Mouse (Mus musculus) urinary bladder, postnatal 25 days (tissue): ENCODE results near the gene Gosr2.

Source experiments
- DNase-seq: peaks from one replicate; pipeline ENCODE4 v3.0.0; 2022; ENCODE audit warnings: low spot score

Gosr2 gene

DNA sequence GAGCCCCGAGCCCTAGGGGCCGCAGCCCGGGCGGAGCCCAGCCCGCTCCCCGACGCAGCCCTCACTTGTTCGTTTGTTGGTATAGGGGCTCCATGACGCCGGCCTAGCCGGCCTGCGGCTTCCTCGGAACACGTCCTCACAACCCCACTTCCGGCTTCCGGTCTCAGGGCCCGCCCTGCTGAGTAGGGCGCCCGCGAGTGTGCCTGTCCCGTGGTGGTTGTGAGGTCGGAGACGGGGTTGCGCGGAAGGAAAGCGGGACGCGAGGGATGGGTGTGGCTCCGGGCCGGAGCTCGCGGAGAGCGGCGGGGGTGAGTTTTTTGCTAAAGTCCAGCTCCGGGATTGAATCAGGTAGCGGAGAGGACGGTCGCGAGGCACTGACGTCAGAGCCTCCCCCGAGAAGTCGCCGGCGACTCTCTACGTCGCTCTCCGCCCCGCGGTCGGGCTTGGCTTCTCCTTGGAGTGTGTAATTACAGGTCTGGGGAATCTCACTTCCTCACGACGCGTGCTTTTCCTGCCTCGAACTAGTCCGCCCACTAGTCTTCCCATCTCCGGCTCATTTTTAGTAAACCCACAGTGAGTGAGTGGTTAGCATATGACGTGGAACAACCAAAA is at the start of gene Gosr2:
Gosr2 (minus strand) TSS at position 334 of the 612 bp plus-strand sequence.
- peak; percentile 85 for DNase-seq

DNA sequence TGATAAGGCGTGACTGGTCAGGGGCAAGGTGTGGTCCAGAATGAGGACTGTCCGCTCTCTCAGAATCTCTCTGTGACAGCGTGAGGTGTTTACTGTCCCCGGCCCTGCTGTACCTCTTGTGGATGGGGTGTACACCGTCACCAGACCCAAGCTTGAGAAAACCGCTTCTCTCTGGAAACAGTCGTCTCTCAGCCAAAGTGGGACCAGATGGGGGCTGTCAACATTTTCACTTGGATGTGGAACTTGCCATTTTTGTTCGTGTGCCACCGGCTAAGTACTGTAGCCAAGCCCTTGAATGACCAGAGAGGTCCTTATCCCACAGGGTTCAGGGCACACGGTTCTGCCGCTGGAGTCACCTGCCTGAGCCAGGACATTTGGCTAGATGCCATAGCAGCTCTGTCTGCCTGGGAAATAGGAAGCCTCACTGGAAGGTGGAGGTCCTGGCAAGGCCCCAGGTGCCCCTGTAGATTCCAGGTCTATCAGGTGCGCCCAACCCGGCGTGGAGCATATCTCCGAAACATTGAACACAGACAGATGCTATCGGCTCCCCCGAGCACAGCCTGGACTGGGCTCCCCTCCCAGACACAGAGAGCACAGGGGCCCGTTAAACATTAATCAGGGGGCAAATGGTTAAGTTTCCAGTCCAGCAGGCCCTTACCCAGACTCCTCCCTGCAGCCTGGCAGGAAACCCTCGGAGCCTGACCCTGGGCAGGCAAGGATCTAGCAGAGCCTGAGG is 37.5 kb upstream of the Gosr2 start:
- DNase-seq, result no peak

DNA sequence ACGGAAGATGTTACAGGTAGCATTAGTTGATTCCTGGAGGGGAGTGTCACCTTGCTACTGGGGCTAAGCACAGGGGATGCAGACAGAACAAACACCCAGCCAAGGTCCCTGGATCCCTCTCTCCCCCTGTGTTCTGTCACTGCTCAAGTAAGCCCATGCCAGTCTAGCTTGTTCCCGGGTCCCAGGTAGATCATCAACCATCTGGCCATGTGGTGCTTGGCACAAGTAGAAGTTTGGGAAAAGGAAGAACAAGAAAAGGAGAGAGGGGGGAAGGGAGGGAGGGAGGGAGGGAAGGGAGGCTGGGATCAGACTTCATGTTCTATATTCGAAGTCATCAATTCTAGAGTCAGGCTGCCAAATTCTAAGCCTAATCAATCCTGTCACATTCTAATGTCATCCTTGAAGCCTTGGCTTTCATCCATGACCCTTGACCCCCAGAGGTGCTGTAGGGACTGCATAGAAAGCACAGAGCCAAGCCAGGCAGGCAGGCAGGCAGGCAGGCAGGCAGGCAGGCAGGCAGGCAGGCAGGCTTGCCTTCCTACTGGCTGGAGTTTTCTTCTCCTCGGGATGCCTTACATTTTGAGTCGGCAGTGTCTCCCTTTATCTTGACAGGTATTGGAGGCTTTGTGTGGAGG is 36.8 kb upstream of the Gosr2 start:
- DNase-seq, result no peak

DNA sequence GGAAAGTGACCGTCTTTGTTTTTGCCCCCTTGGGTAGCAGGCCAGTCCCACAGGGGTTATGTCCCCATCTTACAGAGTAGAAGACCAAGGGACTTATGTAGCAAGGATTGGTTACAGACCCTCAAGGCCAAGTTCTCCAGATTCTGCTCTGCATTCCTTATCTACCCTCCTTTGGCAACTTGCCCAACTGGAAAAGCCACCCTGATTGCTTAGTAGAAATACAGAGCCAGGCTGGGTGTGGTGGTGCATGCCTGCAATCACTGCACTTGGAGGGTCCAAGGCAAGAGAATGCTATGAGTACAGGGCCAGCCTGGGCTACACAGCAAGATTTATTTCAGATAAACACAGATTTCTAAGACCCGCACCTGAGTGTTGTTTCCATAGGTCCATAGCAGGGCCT is 36.3 kb upstream of the Gosr2 start:
- DNase-seq, result no peak

DNA sequence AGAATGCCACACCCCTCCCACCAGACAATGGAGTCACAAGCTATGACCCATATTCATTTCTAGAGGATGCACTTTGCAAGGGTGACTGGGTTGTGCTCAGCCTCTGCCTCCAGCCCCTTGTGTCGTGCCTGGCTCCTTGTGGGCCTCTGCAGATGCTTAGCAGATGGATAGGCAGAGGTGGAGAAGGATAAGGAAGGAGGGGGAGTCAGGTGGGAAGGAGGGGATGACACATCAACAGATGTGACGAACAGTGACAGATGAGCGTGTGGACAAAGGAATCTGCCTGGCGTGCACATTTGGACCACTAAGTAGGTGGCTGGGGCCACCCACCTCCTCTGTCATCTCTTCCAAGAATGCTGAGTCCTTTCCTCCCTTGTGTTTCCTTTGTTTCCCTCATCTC is 35.4 kb upstream of the Gosr2 start:
- no peak for DNase-seq

DNA sequence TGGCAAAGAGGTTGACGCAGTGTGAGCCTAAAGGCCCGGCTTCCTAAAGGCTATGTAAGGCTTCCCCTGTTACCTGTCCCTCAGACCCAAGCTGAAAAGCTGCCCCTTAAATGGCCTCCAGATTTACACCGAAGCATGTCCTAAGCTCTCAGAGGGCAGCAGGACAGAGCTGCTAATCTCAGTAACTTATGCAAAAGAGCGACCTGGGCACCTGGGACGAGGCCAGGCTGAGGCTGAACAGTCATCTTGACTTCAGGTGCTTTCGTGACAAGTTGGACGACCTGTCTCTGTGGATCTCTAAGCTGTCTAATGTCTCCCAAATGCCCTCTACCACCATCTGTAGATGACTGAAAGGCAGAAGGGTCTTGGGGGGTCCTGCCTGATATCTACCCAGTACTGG is 34.6 kb upstream of the Gosr2 start:
- DNase-seq, result no peak

DNA sequence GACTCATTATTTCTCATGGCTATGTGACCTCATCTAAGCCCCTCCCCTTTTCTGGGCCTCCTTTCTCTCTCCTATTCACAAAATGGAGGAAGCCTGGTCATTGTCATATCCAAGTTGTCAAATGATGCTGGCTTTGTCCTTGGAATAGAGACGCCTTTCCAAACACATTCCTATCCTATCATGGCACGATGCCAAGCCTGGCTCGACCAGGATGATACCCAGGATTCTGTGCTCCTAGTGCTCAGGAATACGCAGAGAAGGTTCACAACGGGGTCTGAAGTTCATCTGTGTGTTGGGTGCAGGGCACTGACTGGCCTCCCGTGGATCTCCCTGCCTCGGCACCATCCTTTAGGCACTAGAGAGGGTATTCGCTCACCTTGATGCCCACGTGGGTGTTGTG is 33.9 kb upstream of the Gosr2 start:
- DNase-seq, result no peak

DNA sequence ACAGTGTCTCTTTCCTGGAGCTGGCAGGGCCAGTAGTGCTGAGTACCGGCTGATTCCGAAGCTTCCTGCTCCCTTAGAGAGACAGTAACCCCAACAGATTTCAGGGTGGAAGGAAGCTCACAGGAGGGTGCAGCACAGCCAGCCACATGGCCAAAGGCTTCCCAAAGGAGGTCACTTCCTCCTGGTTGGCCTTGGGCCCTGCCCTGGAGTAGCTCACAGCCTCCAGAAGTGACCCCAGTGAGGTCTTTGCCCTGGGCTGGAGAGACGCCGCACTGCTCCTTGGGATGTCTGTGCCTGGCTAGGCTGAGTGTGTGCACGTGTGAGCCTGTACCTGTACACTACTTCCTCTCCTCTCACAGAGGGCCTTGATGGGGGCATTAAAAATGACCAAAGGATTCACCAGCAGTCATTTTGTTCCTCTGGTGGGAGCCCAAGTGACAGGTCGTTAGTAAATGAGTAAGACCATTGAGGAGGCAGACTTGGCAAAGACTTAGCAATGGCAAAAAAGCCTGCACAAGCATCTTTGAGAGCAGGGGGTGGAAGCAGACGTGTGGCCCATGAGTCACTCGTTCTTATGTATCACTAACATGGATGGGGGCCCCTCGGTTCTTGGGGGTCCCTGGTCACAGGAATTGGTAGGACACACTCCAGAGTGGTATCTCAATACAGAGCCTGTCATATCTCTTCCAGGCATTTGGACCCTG is 31.7 kb upstream of the Gosr2 start:
- DNase-seq, result no peak

DNA sequence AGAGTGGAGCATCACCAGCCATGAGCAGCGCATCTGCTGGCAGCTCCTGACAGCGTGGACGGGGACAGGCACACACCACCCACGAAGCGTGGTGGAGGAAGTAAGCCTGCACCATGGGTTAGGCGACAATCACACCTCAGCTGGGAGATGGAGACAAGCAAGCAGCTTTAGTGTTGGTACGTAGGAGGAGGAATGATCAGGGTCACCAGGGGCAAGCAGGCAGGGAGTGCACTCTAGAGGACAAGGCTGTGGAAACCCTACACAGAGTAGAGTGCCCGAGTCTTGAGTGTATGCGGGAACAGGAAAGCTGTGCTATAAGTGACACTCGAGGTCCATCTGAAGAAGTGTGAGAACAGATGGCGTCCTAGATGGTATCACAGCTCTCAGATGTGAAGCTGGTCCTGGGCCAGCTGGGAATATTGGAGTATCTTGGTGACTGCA is 26.7 kb upstream of the Gosr2 start:
- no peak for DNase-seq

DNA sequence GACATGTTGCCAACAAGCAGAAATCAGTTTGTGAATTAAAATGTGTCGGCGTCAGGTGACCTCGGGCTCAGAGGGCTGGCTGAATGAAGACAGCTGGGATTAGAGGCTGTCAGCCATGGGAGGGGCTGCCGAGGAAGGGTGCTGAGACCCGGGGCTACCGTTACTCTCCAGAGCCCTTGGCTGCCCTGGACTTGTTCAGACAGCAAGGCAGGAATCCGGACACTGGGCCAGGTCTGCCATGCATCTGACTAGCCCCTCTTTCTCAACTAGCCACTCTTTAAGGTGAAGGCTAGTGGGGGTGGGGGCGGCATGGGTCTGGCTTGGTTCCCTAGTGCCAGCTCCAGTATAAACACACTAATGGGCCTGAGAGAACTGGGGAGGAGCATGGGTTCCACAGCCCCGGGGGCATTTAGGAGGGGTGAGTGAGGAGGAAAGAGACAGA is 24.4 kb upstream of the Gosr2 start:
- DNase-seq, result no peak

DNA sequence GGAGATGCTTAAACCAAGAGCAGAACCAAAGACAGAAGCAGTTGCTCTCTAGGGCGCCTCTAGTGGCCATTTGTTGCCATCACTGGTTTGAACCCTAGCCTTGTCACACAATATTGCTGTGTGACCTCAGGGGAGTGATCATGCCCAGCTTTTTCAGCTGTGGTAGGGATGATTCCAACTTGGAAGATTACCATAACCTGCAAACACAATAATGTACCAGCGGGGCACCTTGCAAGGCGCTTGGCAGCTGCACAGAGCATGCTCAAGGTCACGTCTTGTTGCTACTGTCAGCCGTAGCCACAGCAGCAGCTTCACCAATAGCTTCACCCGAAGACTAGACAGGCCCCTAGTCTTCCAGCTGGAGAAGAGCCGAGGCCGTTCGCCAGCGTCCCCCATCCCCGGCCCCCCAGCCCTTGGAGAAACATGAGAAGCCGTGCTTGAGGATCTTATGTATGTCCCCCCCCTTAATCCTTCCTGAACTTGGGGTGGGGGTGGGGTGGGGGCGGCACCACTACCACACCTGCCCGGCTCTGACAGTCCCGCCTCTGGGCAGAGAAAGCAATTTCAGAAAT is 23.9 kb upstream of the Gosr2 start:
- DNase-seq, result no peak

DNA sequence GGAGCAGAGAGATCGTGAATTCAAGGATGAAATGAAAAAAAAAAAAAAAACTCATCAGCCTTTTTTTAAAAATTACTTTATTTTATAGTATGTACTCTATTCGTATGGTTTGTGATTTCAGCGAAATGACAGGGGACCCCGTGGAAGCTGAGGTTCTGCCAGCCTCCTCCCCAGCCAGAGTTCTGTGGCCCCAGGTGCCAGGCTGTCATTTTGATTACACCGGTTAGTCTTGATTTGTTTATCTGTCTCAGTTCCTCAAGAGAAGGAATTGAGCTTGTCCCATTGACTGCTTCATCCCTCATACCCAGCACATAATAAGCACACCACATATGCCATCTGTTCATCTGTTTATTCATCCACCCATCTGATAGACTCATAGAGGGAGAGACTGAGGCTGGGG is 21.7 kb upstream of the Gosr2 start:
- no peak for DNase-seq

DNA sequence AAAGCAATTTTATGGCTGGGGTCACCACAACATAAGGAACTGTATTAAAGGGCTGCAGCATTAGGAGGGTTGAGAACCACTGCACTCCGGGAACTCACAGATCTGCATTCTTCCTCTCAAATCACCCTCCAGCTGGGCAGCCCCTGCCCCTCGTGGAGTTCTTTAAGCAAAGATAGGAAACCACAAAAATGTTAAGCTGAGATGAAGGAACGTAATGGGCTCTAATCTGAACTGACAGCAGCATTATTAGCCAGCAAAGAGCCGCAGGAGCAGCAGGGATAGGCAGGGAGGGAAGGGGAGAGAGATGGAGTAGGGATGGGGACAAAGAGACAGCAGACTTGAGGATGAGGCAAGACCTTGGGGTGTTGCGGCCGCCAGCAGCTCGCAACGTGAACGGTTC is 19.3 kb upstream of the Gosr2 start:
- DNase-seq, result no peak

DNA sequence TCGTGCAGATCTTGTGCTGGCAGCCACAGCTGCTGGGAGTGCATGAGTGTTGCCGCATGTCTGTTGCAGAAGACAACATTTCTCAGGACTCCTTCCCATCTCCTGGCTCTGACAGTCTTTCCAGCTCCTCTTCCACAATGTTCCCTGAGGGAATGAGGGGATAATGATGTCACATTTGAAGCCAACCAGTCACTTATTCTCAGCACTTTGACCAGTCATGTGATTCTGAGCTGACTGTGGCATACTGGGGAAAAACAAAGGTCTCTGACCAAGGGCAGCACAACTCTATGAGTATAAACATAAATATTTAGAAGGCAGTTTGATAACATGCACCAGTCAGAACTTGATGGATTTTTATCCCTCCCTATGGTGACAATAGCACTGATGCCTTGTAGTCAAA is 16.4 kb upstream of the Gosr2 start:
- DNase-seq, result no peak

DNA sequence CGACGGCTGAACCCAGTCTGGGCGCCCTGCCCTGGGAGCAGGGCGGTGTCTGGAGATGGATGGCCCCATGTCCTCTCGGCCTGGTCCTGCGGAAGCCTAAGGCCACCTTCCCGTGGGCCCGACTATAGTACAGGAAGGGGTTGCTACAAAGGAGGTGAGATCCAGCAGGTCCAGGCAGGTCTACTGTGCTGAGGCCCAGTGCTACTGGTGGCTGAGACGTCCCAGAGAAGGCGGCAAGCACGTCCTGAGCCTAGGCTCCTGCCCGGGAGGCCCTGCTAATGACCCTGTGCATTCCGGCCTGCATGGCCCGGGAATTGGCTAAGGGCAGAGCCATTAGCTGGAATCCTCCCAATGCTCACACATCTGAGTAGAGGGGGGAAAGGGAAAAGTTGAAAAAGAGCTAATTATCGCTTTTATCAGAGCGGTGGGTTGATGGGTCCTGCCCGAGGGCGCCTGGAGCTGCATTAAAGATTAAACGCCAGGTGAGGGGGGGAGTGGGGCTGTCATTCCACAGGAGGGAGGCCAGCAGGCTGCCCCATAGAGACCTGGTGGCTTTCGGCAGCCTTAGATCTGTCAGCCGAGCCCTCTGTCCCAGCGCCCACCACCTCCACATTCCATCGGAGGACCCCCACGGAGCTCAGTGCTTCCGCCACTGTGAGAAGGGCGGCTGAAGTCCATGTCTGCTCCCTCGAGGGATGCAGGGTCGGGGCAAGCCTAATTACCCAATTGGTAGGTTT is 14.3 kb upstream of the Gosr2 start:
- DNase-seq, result no peak

DNA sequence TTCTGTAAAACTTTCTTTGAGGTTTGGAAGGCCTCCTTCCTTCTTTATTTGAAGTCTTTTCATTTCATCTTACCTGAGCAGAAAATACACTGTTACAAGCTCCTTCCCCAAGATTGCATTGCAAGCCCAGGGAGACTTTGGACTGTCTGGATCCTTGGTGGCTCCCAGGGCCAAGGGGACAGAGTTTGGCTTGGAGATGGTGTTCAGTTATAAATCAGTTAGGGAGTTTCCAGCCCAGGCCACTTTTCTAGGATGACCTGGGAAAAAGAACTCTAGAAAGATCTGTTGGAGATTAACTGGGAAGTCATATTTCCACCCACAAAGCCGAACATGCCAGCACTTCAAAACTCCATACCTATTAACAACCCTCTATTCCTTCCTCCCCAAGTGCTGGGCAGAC is 12.3 kb upstream of the Gosr2 start:
- DNase-seq, result no peak

DNA sequence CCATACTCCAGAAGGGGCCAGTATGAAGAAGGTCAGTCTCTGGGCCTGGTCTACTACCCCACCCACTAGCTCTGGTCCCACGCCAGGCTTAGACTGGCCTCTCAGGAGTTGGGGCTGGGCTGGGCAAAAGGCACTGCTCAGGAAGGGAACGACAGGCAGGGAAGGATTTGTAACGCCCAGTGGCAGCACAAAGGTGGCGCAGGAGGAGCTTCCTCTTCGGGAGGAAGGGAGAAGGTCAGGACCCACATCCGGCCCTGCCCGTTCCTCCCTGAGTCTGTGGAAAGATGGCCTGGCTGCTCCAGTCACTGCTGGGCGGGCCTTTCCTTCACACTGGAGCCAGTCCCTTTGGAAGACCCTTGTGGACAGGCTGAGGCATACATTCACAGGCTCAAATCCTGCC is 9.3 kb upstream of the Gosr2 start:
- no peak for DNase-seq

DNA sequence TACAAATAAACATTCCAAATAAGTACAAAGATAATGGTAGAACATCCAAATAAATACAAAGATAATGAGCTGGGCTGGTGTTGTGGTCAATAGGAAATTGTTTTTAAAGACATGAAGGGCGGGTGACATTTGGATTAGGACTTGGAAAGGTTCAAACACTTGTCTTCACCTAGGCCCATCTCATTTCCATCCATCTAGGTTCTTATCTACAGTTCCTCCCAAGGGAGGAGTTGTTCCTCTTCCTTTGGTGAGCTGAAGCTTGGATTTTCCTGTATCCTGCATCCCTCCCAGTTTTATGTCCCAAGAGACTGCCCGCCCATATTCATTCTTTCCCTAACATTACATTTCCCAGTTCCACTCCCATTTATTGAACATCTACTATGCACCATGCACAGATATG is 528 bp upstream of the Gosr2 start:
- DNase-seq, result no peak

DNA sequence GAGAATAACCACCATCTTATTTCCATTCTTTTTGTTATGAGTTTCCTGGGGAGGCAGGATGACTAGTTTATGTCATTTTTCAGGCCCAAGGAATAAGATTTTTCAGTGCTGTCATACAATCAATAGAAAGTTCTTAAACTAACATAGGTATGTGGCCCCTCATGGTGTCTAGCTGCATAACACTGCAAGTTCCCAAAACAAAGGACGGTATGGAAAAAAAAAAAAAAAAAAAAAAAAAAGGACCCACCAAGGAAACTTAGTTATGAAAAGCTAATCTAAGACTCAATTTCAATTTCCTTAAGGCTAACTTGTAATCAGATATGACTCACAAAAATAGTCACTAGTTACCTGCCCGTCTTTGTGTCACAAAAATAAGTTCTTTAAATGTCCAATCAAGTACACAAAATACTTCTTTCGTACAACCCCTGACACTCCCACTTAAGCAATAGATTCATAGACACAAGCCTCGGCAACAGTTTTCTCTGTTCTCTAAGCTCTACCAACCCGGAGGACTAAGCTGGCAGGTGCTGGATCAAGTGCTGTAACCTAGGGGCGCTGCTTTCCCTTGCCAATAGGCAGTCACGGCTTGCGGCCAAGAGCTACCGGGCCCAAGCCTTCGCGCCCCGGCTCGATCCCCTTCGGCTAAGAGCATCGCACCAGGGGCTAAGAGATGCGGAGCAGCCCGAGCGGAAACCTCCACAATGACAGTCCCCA is 690 bp downstream of the Gosr2 start:
- no peak for DNase-seq

DNA sequence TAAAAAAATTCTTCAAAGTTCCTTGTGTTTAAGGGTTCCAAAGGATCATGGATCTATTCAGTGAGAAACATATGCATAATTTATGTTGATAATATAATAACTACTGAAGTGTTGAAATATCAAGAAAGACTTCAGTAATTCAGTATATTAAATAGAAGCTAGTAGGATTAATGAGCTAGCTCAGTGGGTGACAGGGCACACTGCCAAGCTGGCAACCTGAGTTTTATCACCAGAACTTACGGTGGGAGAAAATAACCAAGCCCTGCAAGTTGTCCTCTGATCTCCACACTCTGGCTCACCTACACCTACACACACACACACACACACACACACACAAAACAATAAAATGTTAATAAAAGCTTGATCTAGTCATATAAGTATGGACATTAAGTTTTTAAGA is 4.5 kb downstream of the Gosr2 start:
- no peak for DNase-seq

DNA sequence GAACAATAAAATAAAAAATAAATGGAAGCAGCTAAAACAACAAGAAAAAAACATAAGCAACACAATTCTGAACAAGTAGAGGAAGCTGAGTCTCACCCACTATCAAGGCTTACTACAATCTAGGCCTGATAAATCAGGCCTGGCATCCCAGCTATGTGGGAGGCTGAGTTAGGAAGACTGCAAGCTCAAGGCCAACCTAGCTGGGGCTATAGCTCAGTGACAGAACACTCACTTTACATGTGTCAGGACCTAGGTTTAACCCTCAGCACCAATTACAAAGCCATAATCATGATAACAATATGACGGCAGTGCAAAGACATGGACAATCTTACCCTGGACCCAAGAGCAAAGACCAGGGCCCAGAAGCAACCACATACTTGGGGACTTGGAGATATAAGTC is 6.7 kb downstream of the Gosr2 start:
- no peak for DNase-seq
